Mouse (Mus musculus) embryonic facial prominence, embryonic 15.5 days (tissue): ENCODE measurements around the gene Clec10a. TPM values are rescaled to one million over a fixed set of nuclear protein-coding genes. Genes with fewer than 3 reads are reported as not detected.

ENCODE experiments used
- ATAC-seq: fragments of 200-750 bp; cut with Nextera tagmentation; 2 replicates; pipeline ENCODE4 v1.8.0; 2017; ENCODE audit warnings: low read depth, moderate TSS enrichment; ENCODE audit not compliant: insufficient number of reproducible peaks, low FRiP score, low TSS enrichment
- H3K27ac ChIP-seq: fragments of 300-500 bp; sonication (generic); replicated peaks from 2 replicates; pipeline ENCODE4 v1.5.1; 2015; ENCODE audit warnings: mild to moderate bottlenecking, inconsistent platforms
- H3K27me3 ChIP-seq: fragments of 300-500 bp; sonication (generic); 2 replicates; pipeline ENCODE4 v1.6.1; 2015; ENCODE audit warnings: inconsistent platforms
- H3K36me3 ChIP-seq: fragments of 300-500 bp; sonication (generic); 2 replicates; pipeline ENCODE4 v1.6.1; 2015; ENCODE audit warnings: mild to moderate bottlenecking, inconsistent platforms
- H3K4me1 ChIP-seq: fragments of 300-500 bp; sonication (generic); 2 replicates; pipeline ENCODE4 v1.6.1; 2015; ENCODE audit warnings: inconsistent platforms
- H3K4me2 ChIP-seq: fragments of 300-500 bp; sonication (generic); replicated peaks from 2 replicates; pipeline ENCODE4 v1.6.1; 2015; ENCODE audit warnings: mild to moderate bottlenecking, inconsistent platforms
- H3K4me3 ChIP-seq: fragments of 300-500 bp; sonication (generic); replicated peaks from 2 replicates; pipeline ENCODE4 v1.5.1; 2015; ENCODE audit warnings: mild to moderate bottlenecking, inconsistent platforms
- H3K9ac ChIP-seq: fragments of 300-500 bp; sonication (generic); 2 replicates; pipeline ENCODE4 v1.6.1; 2015; ENCODE audit warnings: inconsistent platforms
- H3K9me3 ChIP-seq: fragments of 300-500 bp; sonication (generic); replicated peaks from 2 replicates; pipeline ENCODE4 v1.6.1; 2016; ENCODE audit warnings: inconsistent platforms
- WGBS: fragments of 180-500 bp; shearing (Covaris S2); methylation state at CpG from one replicate; pipeline ENCODE4 v1.1.7; 2015; 5-methylcytosine and 5-hydroxymethylcytosine counted together
- polyA plus RNA-seq: library from polyadenylated mRNA; unstranded; fragments of >200 nt; fragmentation: Nextera tagmentation; extraction: Ambion mirVana; gene quantifications from 2 replicates; pipeline ENCODE4 v1.2.1, GENCODE M21; 2015

The Clec10a gene
- polyA plus RNA-seq, 1 experiment from 2014 or later: 1.5 TPM

DNA sequence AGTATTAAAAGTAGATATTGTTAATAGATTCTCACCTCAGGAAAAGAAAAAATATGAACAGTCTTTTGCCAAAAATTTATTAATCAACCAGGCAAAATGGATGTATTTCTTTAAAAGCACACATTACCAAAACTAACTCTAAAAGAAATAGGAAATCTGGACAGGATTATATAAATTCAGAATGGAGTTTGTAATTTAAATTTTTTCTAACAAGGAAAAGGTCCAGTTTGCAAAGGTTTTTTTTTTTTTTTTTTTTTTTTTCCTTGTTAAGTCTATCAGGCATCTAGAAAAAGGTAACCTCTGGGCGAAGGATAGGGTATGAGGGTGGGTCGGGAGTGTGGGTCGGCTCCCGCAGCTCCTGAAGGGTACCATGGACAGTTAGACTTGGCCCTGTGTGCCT, 24.5 kb downstream of the Clec10a start:
- 94% methylated on average over 4 of the region's 4 CpGs for WGBS
- ATAC-seq: no peak
- Histone ChIP-seq H3K4me1 (no peaks in the 10 kb centered on the region), H3K36me3 (no peaks in the 10 kb centered on the region), H3K4me3 (no peak overlapping the region), H3K9ac (no peak overlapping the region), H3K27me3 (no peaks in the 10 kb centered on the region), H3K9me3 (no peaks in the 10 kb centered on the region), H3K27ac (no peak overlapping the region), H3K4me2 (no peak overlapping the region)

DNA sequence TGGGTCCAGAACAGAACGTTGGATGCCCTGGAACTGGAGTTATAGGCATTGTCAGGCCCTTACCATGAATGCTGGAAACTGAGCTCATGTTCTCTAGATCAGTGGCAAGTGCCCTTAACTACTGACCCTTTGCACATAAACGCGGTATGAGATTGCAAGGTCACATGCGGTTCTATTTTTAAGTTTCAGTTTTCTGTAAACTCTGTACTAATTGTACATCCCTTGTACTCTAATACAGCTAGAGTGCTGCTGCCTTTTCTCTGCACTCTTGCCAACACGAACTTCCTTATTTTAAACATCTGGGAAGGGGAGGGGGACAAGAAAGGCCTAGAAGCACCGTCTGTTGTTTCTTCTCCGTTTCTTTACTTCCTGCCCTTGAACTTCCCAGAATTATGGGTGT, 29.1 kb downstream of the Clec10a start:
- H3K36me3 ChIP-seq: no peaks in the 10 kb centered on the region
- H3K27ac ChIP-seq: no peak overlapping the region
- no peaks in the 10 kb centered on the region for H3K9me3 ChIP-seq
- no peak overlapping the region for H3K4me3 ChIP-seq
- H3K9ac ChIP-seq: no peak overlapping the region
- H3K27me3 ChIP-seq: no peaks in the 10 kb centered on the region
- no peak for ATAC-seq
- WGBS: 58% methylated on average over 7 of the region's 7 CpGs
- no peaks in the 10 kb centered on the region for H3K4me1 ChIP-seq
- H3K4me2 ChIP-seq: no peak overlapping the region

DNA sequence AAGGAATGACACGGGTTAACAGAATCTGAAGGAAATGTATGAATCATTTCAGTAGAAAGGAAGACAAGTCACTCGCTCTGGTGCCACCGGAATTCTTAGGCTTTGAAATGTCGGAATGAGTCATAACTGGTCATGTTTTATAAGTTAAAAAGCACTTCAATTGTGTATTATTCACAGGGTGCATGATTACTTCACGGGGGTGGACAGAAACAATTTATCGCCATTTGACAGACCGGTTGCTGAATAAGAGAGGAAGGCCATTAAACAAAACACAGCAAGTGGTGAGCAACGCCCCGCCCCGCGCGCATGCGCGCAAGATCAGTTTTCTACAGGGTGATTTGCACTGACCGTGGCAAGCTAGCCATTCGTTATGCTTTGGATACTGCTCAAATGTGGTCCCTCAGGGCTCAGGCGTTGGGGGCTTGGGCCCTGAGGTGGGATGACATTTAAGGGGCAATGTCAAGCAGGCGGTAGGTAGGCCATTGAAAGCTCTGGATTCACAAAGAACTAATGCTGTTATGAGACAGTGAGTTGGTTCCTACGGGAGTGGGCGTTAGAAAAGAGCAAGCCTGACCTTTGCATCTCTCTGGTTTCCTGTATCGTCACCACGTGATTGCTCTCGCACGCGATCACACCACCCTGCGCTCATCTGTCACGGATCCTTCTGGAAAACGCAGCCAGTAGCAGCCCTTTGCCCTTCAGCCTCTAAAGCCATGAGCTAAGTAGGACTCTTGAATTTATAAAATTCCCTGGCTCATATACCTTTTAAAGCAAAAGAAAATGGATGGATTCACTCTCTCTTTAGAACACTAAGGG, 33.5 kb downstream of the Clec10a start:
- H3K27me3 ChIP-seq: no peaks in the 10 kb centered on the region
- 79% methylated on average over 28 of the region's 28 CpGs for WGBS

DNA sequence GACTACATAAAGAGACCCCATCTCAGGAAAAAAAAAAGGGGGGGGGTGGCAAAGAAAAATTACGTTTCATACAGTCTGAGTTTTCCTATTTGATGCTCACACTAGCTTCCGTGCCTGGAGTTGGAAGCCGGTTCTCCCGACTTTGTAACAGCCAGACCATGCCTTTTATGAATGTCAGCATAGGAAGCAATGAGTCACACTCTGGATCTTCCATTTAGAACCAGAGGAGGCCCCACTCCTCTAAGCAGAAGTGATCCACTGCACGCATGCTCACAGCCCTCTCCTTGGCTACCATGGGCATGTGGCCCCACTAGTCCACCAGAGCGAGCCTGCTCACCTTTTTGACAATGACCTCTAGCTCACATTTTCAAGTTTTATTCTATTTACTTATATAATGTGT, 35.2 kb downstream of the Clec10a start:
- 84% methylated on average over 6 of the region's 6 CpGs for WGBS
- Histone ChIP-seq H3K27me3 (no peaks in the 10 kb centered on the region), H3K4me3 (no peak overlapping the region), H3K27ac (no peak overlapping the region), H3K4me2 (no peak overlapping the region), H3K9me3 (no peaks in the 10 kb centered on the region), H3K36me3 (no peaks in the 10 kb centered on the region), H3K4me1 (no peaks in the 10 kb centered on the region), H3K9ac (no peak overlapping the region)
- no peak for ATAC-seq

More for the DNA sequence above, 33.5 kb downstream of the Clec10a start:
- no peaks in the 10 kb centered on the region for H3K9me3 ChIP-seq
- H3K4me1 ChIP-seq: no peaks in the 10 kb centered on the region
- no peak overlapping the region for H3K4me3 ChIP-seq
- no peak overlapping the region for H3K27ac ChIP-seq
- no peaks in the 10 kb centered on the region for H3K36me3 ChIP-seq
- no peak overlapping the region for H3K4me2 ChIP-seq
- H3K9ac ChIP-seq: no peak overlapping the region
- ATAC-seq: no peak

DNA sequence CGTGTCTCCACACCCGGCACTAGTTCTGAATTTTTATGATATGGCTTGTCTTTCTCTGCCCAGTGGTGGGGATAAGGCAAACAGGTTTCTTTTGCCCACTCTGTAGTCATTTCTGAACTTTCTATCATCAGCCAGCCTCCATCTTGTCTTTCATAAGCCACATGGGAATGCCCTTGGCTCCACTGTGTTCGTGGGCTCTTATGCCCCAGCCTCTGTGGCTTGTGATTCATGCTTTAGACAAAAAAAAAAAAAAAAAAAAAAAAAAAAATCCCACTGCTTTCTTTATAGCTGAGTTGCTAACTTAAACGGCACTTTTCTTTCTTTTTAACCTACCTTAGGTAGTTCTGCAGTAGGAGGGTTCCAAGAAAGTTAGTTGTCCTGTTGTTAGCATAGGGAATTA, 36.2 kb downstream of the Clec10a start:
- Histone ChIP-seq H3K27me3 (no peaks in the 10 kb centered on the region), H3K9ac (no peak overlapping the region), H3K9me3 (no peaks in the 10 kb centered on the region), H3K4me2 (no peak overlapping the region), H3K4me1 (no peaks in the 10 kb centered on the region), H3K4me3 (no peak overlapping the region), H3K27ac (no peak overlapping the region), H3K36me3 (no peaks in the 10 kb centered on the region)
- no peak for ATAC-seq
- WGBS: 70% methylated on average over 4 of the region's 4 CpGs

DNA sequence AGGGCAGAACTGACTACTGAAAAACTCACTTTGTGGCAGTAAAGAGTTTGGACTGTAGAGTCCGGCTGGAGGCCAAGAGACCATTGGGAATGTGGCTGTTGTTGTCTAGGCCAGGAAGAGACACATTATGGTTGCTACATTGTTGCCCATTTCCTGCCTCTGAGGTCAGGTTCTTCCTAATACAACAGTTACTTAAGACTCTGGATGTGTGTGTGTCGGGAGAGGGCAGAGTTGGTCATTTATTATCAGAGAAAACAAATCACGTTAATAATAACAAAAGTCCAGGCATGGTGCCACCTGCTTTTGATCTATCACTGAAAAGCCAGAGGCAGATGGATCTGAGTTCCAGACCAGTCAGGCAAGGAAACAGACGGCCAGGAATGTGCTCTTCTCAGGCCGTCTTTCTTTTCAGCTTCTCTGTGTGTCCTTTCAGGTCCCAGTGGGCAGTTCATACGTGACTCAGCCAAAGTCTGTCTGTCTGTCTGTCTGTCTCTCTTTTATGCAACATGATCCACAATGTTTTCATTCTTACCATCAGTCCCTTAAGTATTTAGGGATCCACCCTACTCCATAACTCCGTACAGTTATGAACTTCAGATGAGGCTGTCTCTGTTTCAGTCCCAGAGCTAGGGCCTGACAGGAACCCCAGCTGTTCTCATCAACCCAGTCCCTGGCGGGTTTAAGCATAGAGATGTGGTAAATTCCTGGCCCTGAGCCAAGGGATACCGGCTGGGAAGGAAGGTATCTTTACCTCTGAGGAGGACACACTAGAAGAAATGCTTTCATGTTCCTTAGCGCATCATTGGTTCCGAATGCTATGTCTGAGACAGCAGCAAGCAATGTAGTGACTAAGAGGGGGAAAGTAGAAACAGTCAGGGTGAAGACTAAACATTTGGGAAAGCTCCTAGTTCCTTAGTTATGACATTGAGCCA, 37.6 kb downstream of the Clec10a start:
- Histone ChIP-seq H3K4me3 (no peak overlapping the region), H3K4me2 (no peak overlapping the region), H3K27me3 (no peaks in the 10 kb centered on the region), H3K36me3 (no peaks in the 10 kb centered on the region), H3K9me3 (no peaks in the 10 kb centered on the region), H3K4me1 (no peaks in the 10 kb centered on the region), H3K27ac (no peak overlapping the region), H3K9ac (no peak overlapping the region)
- ATAC-seq: no peak
- 43% methylated on average over 11 of the region's 11 CpGs for WGBS

DNA sequence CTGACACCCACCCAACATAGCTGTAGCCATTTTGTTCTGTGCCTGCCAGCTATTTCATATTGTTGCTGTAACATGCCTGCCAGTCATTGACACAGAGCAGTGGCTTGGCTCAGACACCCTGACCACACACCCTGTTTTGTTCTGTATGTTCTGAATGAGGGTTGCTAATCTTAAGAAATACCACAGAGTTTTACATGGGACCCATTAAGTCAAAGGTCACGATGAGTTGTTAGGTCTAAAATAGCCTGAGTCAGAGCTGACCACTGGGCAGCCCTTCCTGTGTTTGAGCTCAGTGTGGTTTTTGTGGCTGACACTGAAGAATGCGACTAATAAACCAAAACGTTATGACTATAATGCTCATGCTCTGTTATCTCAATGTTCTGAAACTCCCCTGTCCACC, 42.3 kb downstream of the Clec10a start:
- Histone ChIP-seq H3K27me3 (no peaks in the 10 kb centered on the region), H3K36me3 (no peaks in the 10 kb centered on the region), H3K9me3 (no peaks in the 10 kb centered on the region), H3K4me3 (no peak overlapping the region), H3K9ac (no peak overlapping the region), H3K4me2 (no peak overlapping the region), H3K4me1 (no peaks in the 10 kb centered on the region; the same call in 1 of the 2 replicates), H3K27ac (no peak overlapping the region)
- WGBS: 78% methylated on average over 3 of the region's 3 CpGs
- no peak for ATAC-seq

DNA sequence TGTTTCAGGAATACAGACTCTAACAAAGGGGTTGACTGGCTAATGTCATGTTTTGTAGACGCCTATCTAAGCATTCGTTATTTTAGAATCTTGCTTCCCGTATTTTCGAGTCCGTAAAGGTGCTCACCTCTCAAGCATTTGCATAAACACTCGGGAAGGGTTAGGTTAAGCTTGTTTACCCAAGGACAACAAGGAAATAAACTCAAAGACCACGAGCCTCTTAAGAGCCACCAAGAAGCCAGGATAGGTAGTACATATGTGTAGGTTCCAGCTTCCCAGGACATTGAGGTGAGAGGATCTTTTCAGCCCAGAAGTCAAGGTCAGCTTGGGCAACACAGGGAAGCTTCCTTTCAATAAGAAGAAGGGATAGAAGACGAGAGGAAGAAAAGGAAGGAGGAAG, 43.1 kb downstream of the Clec10a start:
- H3K4me3 ChIP-seq: no peak overlapping the region
- no peaks in the 10 kb centered on the region; the same call in 1 of the 2 replicates for H3K4me1 ChIP-seq
- H3K9ac ChIP-seq: no peak overlapping the region
- no peak overlapping the region for H3K27ac ChIP-seq
- H3K27me3 ChIP-seq: no peaks in the 10 kb centered on the region
- no peak for ATAC-seq
- WGBS: 78% methylated on average over 8 of the region's 8 CpGs
- no peaks in the 10 kb centered on the region for H3K9me3 ChIP-seq
- no peak overlapping the region for H3K4me2 ChIP-seq
- no peaks in the 10 kb centered on the region for H3K36me3 ChIP-seq

DNA sequence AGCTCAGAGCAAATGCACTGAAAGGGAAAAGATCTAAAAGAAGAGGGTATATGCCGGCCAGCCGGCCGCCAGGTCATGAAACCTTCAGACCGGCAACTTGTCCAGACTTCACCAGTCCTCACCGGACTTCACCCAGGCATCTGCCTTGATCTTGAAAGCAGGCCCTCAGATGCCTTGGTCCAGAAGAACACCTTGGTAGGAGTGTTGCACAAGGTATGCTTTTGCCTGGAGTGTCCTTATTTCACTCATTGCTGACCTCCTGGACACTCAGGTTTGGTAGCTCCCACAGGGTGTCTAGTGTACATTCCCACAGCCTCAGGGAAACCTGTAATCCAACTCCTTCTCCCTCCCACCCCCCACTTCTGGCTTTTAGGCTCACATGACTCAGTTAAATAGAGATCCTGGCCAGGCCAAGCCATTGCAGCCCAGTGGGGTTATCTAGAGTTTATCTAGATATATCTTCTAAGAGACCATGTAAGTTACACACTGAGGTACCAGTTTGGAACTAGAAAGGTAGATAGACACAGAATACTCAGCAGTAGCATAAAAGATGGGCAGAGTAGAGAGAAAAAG, 44.1 kb downstream of the Clec10a start:
- H3K27me3 ChIP-seq: no peaks in the 10 kb centered on the region
- ATAC-seq: no peak
- H3K4me3 ChIP-seq: no peak overlapping the region
- H3K36me3 ChIP-seq: no peaks in the 10 kb centered on the region
- WGBS: 70% methylated on average over 5 of the region's 5 CpGs
- no peak overlapping the region for H3K9ac ChIP-seq
- H3K4me1 ChIP-seq: no peaks in the 10 kb centered on the region; the same call in 1 of the 2 replicates
- H3K27ac ChIP-seq: no peak overlapping the region
- no peaks in the 10 kb centered on the region for H3K9me3 ChIP-seq
- H3K4me2 ChIP-seq: no peak overlapping the region

DNA sequence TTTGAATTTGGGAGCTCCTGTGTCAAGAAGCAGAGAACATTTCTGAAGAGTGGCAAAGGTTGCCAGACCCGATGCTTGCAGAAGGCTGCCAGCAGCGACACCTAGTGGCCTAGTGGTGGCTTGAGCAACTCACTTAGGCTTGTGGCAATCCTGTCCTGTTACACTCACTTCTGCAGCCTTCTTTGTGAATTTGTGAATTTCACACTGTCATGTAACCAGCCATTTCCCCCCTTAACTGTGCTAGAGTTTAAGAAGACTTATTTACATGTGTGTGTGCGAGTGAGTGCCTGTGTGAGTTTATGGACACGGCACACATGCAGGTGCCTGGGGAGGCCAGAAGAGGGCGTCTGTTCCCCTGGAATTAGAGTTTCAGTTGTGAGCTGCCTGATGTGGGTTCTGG, 45.7 kb downstream of the Clec10a start:
- H3K27ac ChIP-seq: no peak overlapping the region
- ATAC-seq: no peak
- H3K4me3 ChIP-seq: no peak overlapping the region
- no peak overlapping the region for H3K4me2 ChIP-seq
- H3K9ac ChIP-seq: no peak overlapping the region
- H3K4me1 ChIP-seq: no peaks in the 10 kb centered on the region; the same call in 1 of the 2 replicates
- H3K9me3 ChIP-seq: no peaks in the 10 kb centered on the region
- H3K36me3 ChIP-seq: no peaks in the 10 kb centered on the region
- 39% methylated on average over 5 of the region's 5 CpGs for WGBS
- no peaks in the 10 kb centered on the region for H3K27me3 ChIP-seq

DNA sequence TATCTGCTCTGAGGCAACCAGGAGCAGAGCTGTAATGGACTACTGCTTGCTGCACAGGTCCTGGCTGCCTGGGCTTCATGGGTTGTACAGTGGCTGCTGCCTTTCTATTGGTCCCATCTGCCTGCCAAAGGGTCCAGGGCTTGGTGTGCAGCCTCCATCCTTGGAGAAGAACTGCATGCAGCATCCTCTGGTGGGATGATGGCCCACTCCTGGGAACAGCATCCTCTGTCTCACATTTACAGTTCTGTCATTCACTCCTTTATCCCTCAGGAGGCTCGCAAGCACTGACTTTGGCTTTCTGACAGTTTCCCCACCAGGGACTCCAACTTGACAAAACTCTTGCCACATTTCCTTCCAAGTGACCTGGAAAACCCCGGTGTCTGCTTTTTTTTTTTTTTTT, 50.8 kb downstream of the Clec10a start:
- H3K9me3 ChIP-seq: no peaks in the 10 kb centered on the region
- no peaks in the 10 kb centered on the region for H3K36me3 ChIP-seq
- H3K27me3 ChIP-seq: 0 out of 2 replicates have a peak, but pooled peaks cover 2% of the 10 kb centered on the region
- no peak overlapping the region for H3K9ac ChIP-seq
- H3K4me1 ChIP-seq: no peaks in the 10 kb centered on the region
- no peak overlapping the region for H3K4me2 ChIP-seq
- ATAC-seq: no peak
- 62% methylated on average over 2 of the region's 2 CpGs for WGBS
- H3K4me3 ChIP-seq: no peak overlapping the region
- no peak overlapping the region for H3K27ac ChIP-seq
